Mouse (Mus musculus): ENCODE measurements around the gene Olfr1135.

The Olfr1135 gene

DNA sequence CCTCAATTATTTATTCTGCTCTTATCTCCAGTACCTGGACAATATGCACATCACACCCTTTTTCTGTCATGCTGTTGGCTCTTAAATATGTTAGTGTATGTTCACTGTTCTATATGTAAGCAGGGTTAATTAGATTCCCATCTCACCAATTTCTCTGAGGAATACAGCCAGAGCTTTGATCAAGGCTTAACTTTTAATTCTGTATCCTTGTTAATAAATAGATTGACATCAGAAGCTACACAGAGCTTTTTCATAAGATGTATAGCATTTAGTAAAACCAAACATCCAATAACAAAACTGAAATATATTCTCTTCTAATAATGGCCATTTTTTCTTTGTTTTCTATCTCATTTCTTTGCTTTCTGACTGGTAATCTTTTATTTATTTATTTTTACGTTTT is at the start of gene Olfr1135:
Gene Olfr1135 (minus strand): TSS at position 101 of the 400 bp plus-strand sequence.
- no peak for DNase-seq (ENCODE audit: low spot score)

DNA sequence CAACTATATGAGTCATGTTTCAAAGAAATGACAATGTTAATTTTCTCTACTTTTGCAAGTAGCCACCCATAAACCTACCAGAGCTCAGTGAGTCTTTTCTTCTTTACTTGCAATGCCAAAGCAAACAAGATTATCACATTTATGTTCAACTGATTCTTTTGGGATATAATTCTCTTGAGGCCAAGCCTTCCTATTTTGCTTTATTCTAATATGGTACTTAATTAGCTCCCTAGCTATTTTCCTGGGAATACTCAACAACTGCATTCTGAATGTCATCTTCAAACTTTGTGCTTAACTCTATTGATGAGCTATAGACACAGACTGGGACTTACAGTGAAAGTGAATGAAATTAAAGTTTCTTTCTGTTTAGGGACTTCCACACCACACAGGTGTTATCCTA is 39.6 kb upstream of the Olfr1135 start, which contains the start of gene Olfr1137:
Gene Olfr1137 (minus strand): TSS at position 101 of the 400 bp plus-strand sequence.
- no peak for DNase-seq (ENCODE audit: low spot score)

- DNase-seq (ENCODE audit: low spot score): no peak
Observed at GRCm38 (mm10) chr2:87693847-87694246, 20.4 kb upstream of the Olfr1135 start, which contains the start of gene Olfr1136. Olfr1136 (minus strand) TSS chr2:87693947.

DNA sequence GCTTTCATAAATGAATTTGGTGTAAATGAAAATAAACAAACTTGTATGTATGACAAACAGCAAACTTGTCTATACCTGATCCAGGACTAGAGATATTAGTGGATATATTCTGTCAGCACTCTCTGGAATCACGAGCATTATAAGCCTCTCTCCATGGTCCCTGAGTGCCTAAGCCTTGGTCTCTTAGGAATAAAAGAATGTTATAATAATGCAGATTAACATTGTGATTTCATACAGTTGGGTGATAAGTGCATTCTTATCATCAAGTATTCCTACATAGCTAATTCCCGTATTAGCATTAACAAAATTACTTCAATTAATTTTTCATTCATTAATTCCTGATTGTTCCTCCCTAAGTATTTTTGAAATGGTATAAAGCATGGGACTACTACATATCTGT is 15.1 kb downstream of the Olfr1135 start, which contains the start of gene Olfr1134:
Gene Olfr1134 (minus strand): TSS at position 101 of the 400 bp plus-strand sequence.
- no peak for DNase-seq (ENCODE audit: low spot score)

DNA sequence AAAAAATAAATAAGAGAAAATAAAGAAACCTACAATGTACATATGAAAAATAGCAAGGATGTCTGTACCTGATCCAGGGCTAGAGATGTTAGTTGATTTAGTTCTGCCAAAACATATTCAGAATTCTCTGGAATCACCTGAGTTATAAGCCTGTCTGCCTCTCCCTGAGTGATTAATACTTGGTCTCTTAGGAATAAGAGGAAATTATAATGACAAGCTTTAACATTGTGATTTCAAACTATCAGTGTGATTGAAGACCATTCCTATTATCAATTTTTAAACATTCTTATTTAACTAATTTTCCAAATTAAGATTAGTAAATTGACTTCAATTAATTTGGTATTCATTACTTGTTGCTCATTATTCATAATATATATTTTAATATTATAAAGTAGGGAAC is 26.2 kb downstream of the Olfr1135 start, which contains the start of gene Olfr1133:
Gene Olfr1133 (minus strand): TSS at position 101 of the 400 bp plus-strand sequence.
- DNase-seq (ENCODE audit: low spot score): no peak

DNA sequence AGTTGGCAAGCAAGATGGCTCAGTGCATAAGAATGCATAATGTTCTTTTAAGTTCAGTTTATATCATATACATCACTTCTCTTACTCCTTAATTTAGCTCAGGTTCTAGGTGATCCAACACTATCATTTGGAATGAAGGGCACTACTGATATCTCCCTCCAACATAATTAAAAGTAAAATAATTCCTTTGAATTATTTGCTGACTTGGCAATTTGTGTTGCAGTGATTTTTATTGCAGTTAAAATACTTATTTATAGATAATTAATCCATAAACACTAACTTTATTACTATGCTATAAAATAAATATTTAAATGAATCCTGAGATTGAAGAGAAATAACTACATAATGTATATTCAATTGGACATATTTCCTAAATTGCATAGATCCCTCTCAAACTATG is 31.0 kb downstream of the Olfr1135 start:
- no peak for DNase-seq (ENCODE audit: low spot score)

- DNase-seq (ENCODE audit: low spot score): no peak
Observed at GRCm38 (mm10) chr2:87637435-87637834, 36.0 kb downstream of the Olfr1135 start, which contains the start of gene Olfr1132. Olfr1132 (minus strand) TSS chr2:87637535.

DNA sequence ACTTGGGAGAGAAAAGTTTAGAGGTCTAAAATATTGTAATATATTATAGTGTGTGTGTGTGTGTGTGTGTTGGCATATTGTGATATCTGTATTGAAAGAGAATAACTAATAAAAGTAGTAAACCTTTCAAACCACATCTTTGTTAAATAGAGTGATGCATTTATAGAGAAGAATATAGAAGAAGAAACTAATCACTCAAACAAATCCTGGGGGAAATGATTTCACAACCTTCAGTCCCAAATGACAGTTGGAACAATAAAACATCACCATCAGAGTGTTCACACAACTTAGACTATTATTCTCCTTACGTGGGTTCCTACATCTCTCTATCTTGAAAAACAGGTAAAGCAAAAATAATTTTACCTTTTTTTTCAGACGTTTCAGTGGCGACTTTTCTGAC is 46.7 kb downstream of the Olfr1135 start, which contains the start of gene Olfr1131:
Gene Olfr1131 (plus strand): TSS at position 301 of the 400 bp plus-strand sequence.
- DNase-seq (ENCODE audit: low spot score): no peak

Data from ovary, postnatal 36 days (tissue).